In genomic region chr3:107290764-107291381, GRCm38 (mm10) we compare ENCODE assay signal across 8 mouse cellular contexts. TPM values are rescaled to one million over a fixed set of nuclear protein-coding genes. Genes with fewer than 3 reads are reported as not detected.
DNase-seq lines count a peak whose midpoint lies in the region; ATAC-seq and TF ChIP-seq lines count a peak whose summit lies in the region.

Gene Slc16a4, plus strand, starts transcription at chr3:107291230.

- no peaks in the 10 kb centered on the region for H3K4me1 ChIP-seq in forebrain, embryonic 14.5 days (ENCODE audit: control insufficient read depth, insufficient read depth, low read length)
- no peaks in the 10 kb centered on the region for H3K4me1 ChIP-seq in forebrain, embryonic 16.5 days (replicated peaks; ENCODE audit: control insufficient read depth, insufficient read depth, low read length)
- H3K4me1 ChIP-seq in heart, embryonic 13.5 days: peaks cover 13% of the 10 kb centered on the region
- H3K4me1 ChIP-seq in stomach, embryonic 14.5 days (ENCODE audit: control insufficient read depth, insufficient read depth, low read length): 0 out of 2 replicates have a peak, but pooled peaks cover 6% of the 10 kb centered on the region
- H3K4me1 ChIP-seq in thymus, adult 2 months (replicated peaks; ENCODE audit: control insufficient read depth, insufficient read depth, low read length): no peaks in the 10 kb centered on the region

- H3K9me3 ChIP-seq in forebrain, embryonic 14.5 days (replicated peaks; ENCODE audit: control insufficient read depth, low read length): no peaks in the 10 kb centered on the region
- H3K9me3 ChIP-seq in forebrain, embryonic 16.5 days (ENCODE audit: control insufficient read depth, low read length): no peaks in the 10 kb centered on the region
- H3K9me3 ChIP-seq in heart, embryonic 13.5 days: no peaks in the 10 kb centered on the region
- H3K9me3 ChIP-seq in stomach, embryonic 14.5 days (ENCODE audit: control insufficient read depth, low read depth, low read length): no peaks in the 10 kb centered on the region

- no peak for ATAC-seq in forebrain, embryonic 14.5 days
- ATAC-seq in forebrain, embryonic 16.5 days: no peak
- ATAC-seq in heart, embryonic 13.5 days (ENCODE audit: extremely low read depth, insufficient number of reproducible peaks, low FRiP score, low TSS enrichment): peak; percentile 48; the same call in 1 of the 2 replicates
- ATAC-seq in stomach, embryonic 14.5 days (ENCODE audit: insufficient number of reproducible peaks, insufficient read depth, low FRiP score, low read depth): peak; percentile 85; the same call in 1 of the 2 replicates

- no peak within 1 kb of the TSS for H3K9ac ChIP-seq in forebrain, embryonic 14.5 days (ENCODE audit: low read length)
- H3K9ac ChIP-seq in forebrain, embryonic 16.5 days (replicated peaks; ENCODE audit: low read depth, low read length): no peak within 1 kb of the TSS
- no peak within 1 kb of the TSS for H3K9ac ChIP-seq in heart, embryonic 13.5 days
- H3K9ac ChIP-seq in stomach, embryonic 14.5 days (replicated peaks; ENCODE audit: low read depth, low read length): no peak within 1 kb of the TSS

- H3K27ac ChIP-seq in forebrain, embryonic 14.5 days (ENCODE audit: low read depth, low read length): no peak within 1 kb of the TSS
- H3K27ac ChIP-seq in forebrain, embryonic 16.5 days (ENCODE audit: low read length): no peak within 1 kb of the TSS
- peak within 1 kb of the TSS; percentile 73 for H3K27ac ChIP-seq in heart, embryonic 13.5 days (replicated peaks)
- peak within 1 kb of the TSS; percentile 49; the same call in 1 of the 2 replicates for H3K27ac ChIP-seq in stomach, embryonic 14.5 days (ENCODE audit: low read length)
- no peak within 1 kb of the TSS for H3K27ac ChIP-seq in thymus, adult 2 months (ENCODE audit: control insufficient read depth, insufficient read depth, low read length)

- WGBS in forebrain, embryonic 14.5 days: 28% methylated on average over 9 of the region's 9 CpGs
- 31% methylated on average over 9 of the region's 9 CpGs for WGBS in forebrain, embryonic 16.5 days
- 24% methylated on average over 9 of the region's 9 CpGs for WGBS in heart, embryonic 13.5 days
- 16% methylated on average over 9 of the region's 9 CpGs for WGBS in stomach, embryonic 14.5 days
- WGBS in thymus, adult 2 months: 52% methylated on average over 9 of the region's 9 CpGs

- 0 out of 2 replicates have a peak, but pooled peaks cover 4% of the 10 kb centered on the region for H3K36me3 ChIP-seq in forebrain, embryonic 14.5 days (ENCODE audit: control insufficient read depth, insufficient read depth, low read length)
- no peaks in the 10 kb centered on the region for H3K36me3 ChIP-seq in forebrain, embryonic 16.5 days (ENCODE audit: control insufficient read depth, insufficient read depth)
- no peaks in the 10 kb centered on the region for H3K36me3 ChIP-seq in heart, embryonic 13.5 days
- no peaks in the 10 kb centered on the region for H3K36me3 ChIP-seq in stomach, embryonic 14.5 days (ENCODE audit: control insufficient read depth, insufficient read depth, low read length)
- H3K36me3 ChIP-seq in thymus, adult 2 months (ENCODE audit: control insufficient read depth, insufficient read depth, low read length): no peaks in the 10 kb centered on the region; the same call in 1 of the 2 replicates

- H3K4me3 ChIP-seq in forebrain, embryonic 14.5 days (ENCODE audit: low read depth, low read length): no peak within 1 kb of the TSS
- H3K4me3 ChIP-seq in forebrain, embryonic 16.5 days (replicated peaks; ENCODE audit: low read length): no peak within 1 kb of the TSS
- H3K4me3 ChIP-seq in heart, embryonic 13.5 days: no peak within 1 kb of the TSS
- H3K4me3 ChIP-seq in stomach, embryonic 14.5 days (ENCODE audit: low read depth, low read length): no peak within 1 kb of the TSS
- no peak within 1 kb of the TSS for H3K4me3 ChIP-seq in thymus, adult 2 months (ENCODE audit: control insufficient read depth, insufficient read depth, low read length)

- TF ChIP-seq CTCF in thymus, adult 2 months (IDR thresholded peaks at IDR 0.05; ENCODE audit: borderline replicate concordance, control insufficient read depth, extremely low read depth, insufficient read depth, low read length, poor library complexity): no peak

- TF ChIP-seq POLR2A in thymus, adult 2 months (IDR thresholded peaks at IDR 0.05; ENCODE audit: control insufficient read depth, extremely low read depth, insufficient read depth, low read length, poor library complexity): no peak

- no peak within 1 kb of the TSS for H3K4me2 ChIP-seq in forebrain, embryonic 14.5 days (ENCODE audit: low read length)
- no peak within 1 kb of the TSS for H3K4me2 ChIP-seq in forebrain, embryonic 16.5 days (ENCODE audit: low read length)
- H3K4me2 ChIP-seq in heart, embryonic 13.5 days: peak within 1 kb of the TSS; percentile 30
- H3K4me2 ChIP-seq in stomach, embryonic 14.5 days (replicated peaks; ENCODE audit: low read depth, low read length): peak within 1 kb of the TSS; percentile 19; the same call in 1 of the 2 replicates

- peak; percentile 17 for DNase-seq in forebrain, embryonic 14.5 days (ENCODE audit: low spot score)
- DNase-seq in Muller cell, postnatal 12 days (ENCODE audit: inconsistent ontology term): peak; percentile 22
- peak; percentile 89 to 92 for DNase-seq in kidney, postnatal 25 days
- no peak for DNase-seq in layer of hippocampus, postnatal 14 days (ENCODE audit: low spot score in 2 of 2)
- no peak for DNase-seq in thymus, adult 2 months

- H3K27me3 ChIP-seq in forebrain, embryonic 14.5 days (replicated peaks; ENCODE audit: control insufficient read depth, insufficient read depth, low read length): no peaks in the 10 kb centered on the region
- no peaks in the 10 kb centered on the region for H3K27me3 ChIP-seq in forebrain, embryonic 16.5 days (replicated peaks; ENCODE audit: control insufficient read depth, insufficient read depth, low read length)
- no peaks in the 10 kb centered on the region for H3K27me3 ChIP-seq in heart, embryonic 13.5 days (replicated peaks)
- no peaks in the 10 kb centered on the region for H3K27me3 ChIP-seq in stomach, embryonic 14.5 days (ENCODE audit: control insufficient read depth, insufficient read depth, low read length)
- no peaks in the 10 kb centered on the region for H3K27me3 ChIP-seq in thymus, adult 2 months (ENCODE audit: control insufficient read depth, insufficient read depth, low read length)

RNA-seq across cellular contexts. Expression of gene Slc16a4, which starts in this region (rescaled TPM):
- 2.2 and 2.6 TPM in 2 replicates for polyA plus RNA-seq in forebrain, embryonic 14.5 days (2014; fragmentation: Nextera tagmentation; extraction: Ambion mirVana)
- 2.4 and 2.8 TPM in 2 replicates for polyA plus RNA-seq in forebrain, embryonic 16.5 days (2015; fragmentation: Nextera tagmentation; extraction: Ambion mirVana)
- polyA plus RNA-seq in heart, embryonic 13.5 days (2015; fragmentation: Nextera tagmentation; extraction: Ambion mirVana): 1.6 TPM in 2 replicates
- polyA plus RNA-seq in stomach, embryonic 14.5 days (2014; fragmentation: Nextera tagmentation; extraction: Ambion mirVana): 5.2 and 5.7 TPM in 2 replicates
- 1 to 10 TPM; 2.6 to 3.5 TPM for total RNA-seq in layer of hippocampus, postnatal 14 days (2021)
- polyA plus RNA-seq in thymus, adult 2 months (2012; rRNA removed): 0.11 and 0.20 TPM in 2 replicates

Comparison
In these comparisons a context has a peak if more than half of its experiments do, and no peak if none do; other contexts are left out.
1. ATAC-seq: peak in heart, embryonic 13.5 days (single experiment) and stomach, embryonic 14.5 days (single experiment); none in forebrain, embryonic 14.5 days (single experiment) and forebrain, embryonic 16.5 days (single experiment).
2. DNase-seq: peak in forebrain, embryonic 14.5 days (single experiment), Muller cell, postnatal 12 days (single experiment) and kidney, postnatal 25 days (2 of 2); none in layer of hippocampus, postnatal 14 days (0 of 2) and thymus, adult 2 months (single experiment).
3. H3K27ac ChIP-seq: peak in heart, embryonic 13.5 days (single experiment) and stomach, embryonic 14.5 days (single experiment); none in forebrain, embryonic 14.5 days (single experiment), forebrain, embryonic 16.5 days (single experiment) and thymus, adult 2 months (single experiment).
4. H3K4me2 ChIP-seq: peak in heart, embryonic 13.5 days (single experiment) and stomach, embryonic 14.5 days (single experiment); none in forebrain, embryonic 14.5 days (single experiment) and forebrain, embryonic 16.5 days (single experiment).